Mouse (Mus musculus) spleen, adult 12 weeks (tissue): ENCODE data around the gene Kit.

Experiments
- DNase-seq: peaks from one replicate; pipeline ENCODE4 v3.0.0; 2022; ENCODE audit warnings: low spot score

Kit gene

GRCm38 (mm10) chr5:75590961-75591360, 16.2 kb downstream of the Kit start:
- no peak for DNase-seq

DNA sequence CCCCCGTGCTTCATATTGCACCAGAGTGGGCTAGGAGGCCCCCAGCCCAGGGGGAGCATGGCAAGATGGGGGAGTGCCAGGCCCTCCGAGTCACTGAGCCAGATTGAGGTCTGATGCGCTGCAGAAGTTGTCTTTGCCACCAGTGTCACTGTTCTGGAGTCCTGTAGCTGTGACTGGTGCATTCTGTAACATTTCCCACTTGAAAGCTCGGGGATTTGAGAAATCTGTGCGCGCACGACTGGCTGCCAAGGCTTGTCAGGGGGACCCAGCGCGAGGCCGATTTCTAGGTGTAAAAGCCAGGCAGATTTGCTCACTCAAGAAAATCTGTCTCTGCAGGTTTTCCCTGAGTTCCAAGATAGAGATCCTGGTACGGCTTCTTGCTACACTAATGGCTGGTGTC, 16.9 kb downstream of the Kit start:
- DNase-seq: no peak

GRCm38 (mm10) chr5:75595319-75595718, 20.6 kb downstream of the Kit start:
- DNase-seq: no peak

DNA sequence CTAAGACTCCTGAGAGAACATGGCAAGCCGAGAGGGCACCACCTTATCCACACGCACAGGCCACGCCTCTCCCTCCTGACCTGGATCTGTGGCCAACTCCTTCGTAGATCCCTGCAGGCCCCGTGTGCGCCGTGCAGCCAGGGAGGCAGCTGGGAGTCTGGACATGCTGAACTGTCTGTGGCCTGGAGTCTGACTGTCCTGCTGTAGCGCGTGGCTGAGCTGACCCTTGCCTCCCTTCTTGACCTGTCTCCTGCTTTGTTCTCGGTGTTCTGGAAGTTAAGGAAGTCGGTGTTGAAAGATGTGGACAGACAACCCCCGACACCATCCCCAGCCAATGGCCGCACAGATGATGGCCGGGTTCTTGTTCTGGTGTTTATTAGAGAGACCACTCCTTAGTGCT, 21.5 kb downstream of the Kit start:
- no peak for DNase-seq

- no peak for DNase-seq
Observed at GRCm38 (mm10) chr5:75597316-75597715, 22.6 kb downstream of the Kit start.

GRCm38 (mm10) chr5:75598491-75598890, 23.8 kb downstream of the Kit start:
- DNase-seq: no peak

GRCm38 (mm10) chr5:75599991-75600390, 25.3 kb downstream of the Kit start:
- no peak for DNase-seq

- DNase-seq: no peak
Observed at GRCm38 (mm10) chr5:75604238-75604637, 29.5 kb downstream of the Kit start.

GRCm38 (mm10) chr5:75606898-75607297, 32.2 kb downstream of the Kit start:
- no peak for DNase-seq

GRCm38 (mm10) chr5:75607971-75608370, 33.3 kb downstream of the Kit start:
- DNase-seq: no peak

GRCm38 (mm10) chr5:75612380-75612779, 37.7 kb downstream of the Kit start:
- no peak for DNase-seq

GRCm38 (mm10) chr5:75612926-75613325, 38.2 kb downstream of the Kit start:
- no peak for DNase-seq

DNA sequence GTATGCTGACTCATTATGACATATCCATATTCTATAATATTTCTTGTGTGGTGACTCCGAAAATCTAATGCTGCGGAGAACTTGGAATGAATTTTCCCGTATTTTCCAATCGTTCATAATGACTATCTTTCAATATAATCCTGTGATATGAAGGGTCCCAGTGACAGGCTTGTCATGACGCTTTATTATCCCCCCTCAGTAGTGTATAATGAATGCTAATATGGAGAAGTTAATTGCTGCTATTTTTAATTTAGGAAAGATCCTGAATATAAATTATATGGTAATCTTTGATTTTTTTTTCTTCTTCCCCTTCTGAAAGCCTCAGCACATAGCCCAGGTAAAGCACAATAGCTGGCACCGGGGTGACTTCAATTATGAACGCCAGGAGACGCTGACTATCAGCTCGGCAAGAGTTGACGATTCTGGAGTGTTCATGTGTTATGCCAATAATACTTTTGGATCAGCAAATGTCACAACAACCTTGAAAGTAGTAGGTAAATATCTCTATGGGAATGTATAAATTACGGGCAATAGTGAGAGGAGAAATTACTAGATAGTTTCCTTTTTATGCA, 40.4 kb downstream of the Kit start:
- no peak for DNase-seq

DNA sequence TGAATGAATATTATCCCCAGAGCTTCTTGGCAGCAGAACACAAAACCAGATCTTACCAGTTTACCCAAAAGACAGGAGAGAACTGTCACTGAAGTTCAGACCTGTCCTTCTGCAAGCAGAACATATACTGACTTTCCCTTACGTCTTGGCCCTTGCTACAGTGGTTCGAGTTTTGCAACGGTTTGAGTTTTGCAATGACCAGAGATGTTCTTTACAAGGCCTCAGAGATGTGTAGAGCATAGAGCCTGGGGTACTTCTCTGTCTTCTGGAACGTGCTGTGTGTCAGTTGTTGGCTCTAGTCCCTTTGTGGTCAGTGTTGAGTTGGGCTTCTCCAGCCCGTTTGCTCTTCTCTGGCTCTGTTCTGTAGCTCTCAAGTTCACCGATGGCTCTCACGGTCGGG, 40.9 kb downstream of the Kit start:
- DNase-seq: no peak

GRCm38 (mm10) chr5:75622401-75622800, 47.7 kb downstream of the Kit start:
- no peak for DNase-seq

GRCm38 (mm10) chr5:75623007-75623406, 48.3 kb downstream of the Kit start:
- no peak for DNase-seq

DNA sequence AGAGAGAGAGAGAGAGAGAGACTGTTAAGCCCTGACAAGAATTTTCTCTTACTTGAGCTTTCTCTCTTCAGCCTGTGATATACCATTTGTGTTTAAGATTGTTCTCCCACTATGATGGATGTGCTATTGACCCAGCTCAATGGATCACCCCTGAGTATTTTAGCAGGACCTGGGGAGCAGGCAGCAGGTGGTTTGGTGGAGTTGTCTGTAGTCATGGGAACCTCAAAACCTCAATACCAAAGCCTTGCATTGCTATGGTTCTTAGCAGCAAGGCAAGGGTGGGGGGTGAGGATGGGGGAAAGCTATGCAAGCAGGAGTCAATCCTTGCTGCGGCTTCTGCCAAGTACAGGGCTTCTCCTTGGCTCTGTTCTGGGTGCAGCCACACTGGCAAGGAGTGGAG, 48.8 kb downstream of the Kit start:
- DNase-seq: no peak

GRCm38 (mm10) chr5:75623993-75624706, 49.4 kb downstream of the Kit start:
- DNase-seq: no peak

DNA sequence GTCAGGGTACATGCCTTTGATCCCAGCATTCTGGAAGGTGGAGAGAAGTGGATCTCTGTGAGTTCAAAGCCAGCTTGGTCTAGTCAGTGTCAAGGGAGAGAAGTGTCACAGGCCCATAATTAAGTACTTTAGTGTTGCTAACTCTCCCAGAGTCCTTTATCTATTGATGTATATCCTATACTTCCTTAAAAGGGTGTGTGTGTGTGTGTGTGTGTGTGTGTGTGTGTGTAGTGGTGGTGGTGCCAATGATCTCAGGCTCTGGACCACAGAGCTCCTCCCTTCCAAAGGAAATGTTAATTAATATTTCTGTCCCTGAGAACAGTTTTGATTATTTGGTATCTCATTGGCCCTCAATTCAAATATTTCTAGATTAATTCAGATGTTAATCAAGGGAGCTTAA, 50.3 kb downstream of the Kit start:
- no peak for DNase-seq

DNA sequence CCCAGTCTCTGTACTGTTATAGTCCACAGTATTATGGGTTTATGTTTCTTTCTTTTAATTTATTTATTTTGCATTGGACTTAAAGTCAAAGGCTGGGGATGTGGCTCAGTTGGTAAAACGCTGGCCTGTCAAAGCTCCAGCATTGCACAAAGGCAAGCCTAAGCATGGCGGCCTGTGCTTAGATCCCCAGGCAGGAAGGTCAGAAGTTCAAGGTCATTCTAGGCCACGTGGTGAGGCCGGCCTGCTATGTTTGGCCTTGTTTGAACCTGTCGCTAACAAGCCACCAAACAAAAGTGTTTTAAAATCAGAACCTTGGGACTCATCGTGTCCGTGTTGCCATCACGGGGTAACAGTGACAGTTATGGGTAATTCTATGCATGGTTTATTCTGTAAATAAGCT, 51.6 kb downstream of the Kit start:
- no peak for DNase-seq

DNA sequence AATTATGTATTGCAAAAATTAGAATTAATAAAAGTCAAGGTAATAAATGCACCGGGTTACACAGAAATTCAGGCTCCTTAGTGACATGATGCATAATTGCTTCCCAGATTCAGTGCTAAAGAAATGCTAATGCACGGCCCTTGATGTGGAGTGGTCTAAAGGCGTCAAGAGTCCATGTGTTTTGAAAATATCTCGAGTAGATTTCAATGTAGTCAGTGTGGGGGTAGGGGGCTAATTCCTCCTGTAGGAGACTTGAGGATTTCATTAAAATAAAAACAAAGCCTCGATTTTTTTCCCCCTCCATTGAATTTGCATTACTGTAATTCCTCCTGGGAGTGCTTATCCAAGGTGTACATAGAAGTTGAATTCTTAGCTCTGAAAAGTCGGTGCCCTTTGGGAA, 52.0 kb downstream of the Kit start:
- DNase-seq: no peak

GRCm38 (mm10) chr5:75632257-75632656, 57.5 kb downstream of the Kit start:
- no peak for DNase-seq

DNA sequence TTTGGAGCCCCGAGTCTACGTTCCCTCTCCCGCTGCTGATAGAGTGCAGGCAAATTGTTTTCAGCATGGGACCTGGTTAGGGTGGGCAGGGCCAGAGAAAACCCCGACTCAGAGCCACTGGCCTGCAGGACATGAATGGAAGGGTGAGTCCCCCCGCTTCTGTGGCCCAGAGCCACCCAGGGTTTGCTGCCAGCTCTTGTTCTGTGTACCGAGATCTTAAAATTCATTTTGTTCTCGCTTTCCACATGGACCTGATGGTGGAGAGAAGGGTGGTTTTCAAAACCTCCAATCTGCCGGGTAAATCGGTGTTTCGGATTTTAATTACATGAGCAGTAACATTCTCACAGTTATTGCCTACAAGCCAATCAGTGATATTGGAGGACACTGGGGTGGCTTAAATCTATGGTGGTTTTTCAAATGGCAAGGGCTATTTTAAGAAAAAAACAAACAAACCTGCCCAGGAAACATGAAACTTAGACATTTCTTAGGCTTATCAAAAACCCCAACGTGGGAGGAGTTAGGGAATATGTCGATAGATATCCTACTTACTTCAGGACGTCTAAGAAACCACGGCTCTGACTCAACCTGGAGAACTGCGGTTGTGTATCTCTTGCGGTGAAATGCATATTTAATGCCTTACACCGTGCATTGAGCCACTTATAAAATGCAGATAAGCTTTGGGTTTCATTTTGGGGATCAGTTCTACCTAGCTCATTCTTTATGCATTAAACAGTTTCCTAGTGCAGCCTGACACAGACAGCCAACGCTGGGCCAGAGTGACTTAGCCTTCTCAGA, 58.3 kb downstream of the Kit start:
- no peak for DNase-seq
